Mouse (Mus musculus): Measurements from ENCODE around the gene Rtbdn.

Gene Rtbdn

DNA sequence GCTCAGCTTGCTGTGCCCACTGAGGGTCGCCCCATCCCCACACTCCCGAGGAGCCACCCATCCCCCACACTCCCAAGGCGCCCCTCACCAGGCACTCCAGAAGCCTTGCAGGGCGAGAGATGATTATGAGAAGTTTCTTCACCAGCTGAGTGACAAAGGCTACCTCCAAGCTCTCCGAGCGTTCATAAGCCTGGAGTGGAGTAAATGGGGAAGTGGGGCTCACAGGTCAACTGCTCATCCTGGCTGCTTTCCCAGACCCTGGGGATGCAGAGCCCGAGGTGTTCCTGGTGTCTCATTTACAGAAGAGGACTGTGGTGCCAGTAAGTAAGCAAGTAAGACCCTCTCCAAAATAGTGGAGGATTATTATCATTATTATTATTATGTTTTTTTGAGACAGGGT is 21.2 kb upstream of the Rtbdn start:
- DNase-seq (ENCODE audit: low read depth), result no peak

GRCm38 (mm10) chr8:84927513-84927912 is 19.3 kb upstream of the Rtbdn start:
- DNase-seq (ENCODE audit: low read depth), result no peak

DNA sequence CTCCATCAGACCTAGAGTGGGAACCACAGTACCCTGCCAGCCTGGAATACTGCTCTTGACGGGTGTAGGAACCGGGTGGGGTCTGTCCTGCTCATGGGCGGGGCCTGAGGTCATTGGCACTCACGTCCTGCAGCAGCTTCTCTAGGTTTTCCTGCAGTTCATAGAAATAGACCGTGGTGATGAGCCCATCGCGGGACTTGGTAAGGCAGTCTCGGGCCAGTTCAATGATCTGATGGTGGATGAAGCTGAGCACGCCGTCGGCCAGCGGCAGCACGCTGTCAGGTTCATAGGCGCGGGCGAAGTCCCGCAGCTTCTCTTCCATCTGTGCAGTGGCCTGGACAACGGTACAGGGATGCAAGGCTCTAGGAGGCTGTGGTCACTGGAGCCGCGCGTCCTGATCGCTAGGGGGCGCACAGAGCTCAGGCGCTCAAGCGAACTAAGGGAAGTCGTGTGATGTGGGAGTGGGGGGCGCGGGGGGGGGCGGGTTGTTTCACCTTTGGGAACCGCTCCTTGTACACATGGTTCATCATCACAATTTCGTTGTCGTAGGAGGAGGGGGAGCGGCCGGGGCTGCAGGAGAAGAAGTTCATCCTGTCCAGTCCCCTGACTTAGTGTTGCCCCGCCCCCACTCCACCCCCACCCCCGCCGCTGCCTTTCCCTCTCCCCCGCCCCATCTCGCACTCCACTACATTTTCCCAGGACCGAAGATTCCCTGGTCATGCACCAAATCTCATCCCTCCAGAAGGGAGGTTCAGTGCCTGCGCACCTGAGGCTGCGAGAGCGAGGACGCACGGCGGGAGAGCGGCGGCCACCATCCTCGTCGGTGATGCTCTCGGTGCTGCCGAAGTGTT is 18.1 kb upstream of the Rtbdn start:
- no peak for DNase-seq (ENCODE audit: low read depth)

- DNase-seq (ENCODE audit: low read depth), result no peak
These were observed 16.2 kb upstream of the Rtbdn start for GRCm38 (mm10) chr8:84930582-84930981.

GRCm38 (mm10) chr8:84933767-84934559 is 12.8 kb upstream of the Rtbdn start:
- no peak for DNase-seq (ENCODE audit: low read depth)

- DNase-seq (ENCODE audit: low read depth), result no peak
These were observed 11.9 kb upstream of the Rtbdn start for GRCm38 (mm10) chr8:84934860-84935259.

DNA sequence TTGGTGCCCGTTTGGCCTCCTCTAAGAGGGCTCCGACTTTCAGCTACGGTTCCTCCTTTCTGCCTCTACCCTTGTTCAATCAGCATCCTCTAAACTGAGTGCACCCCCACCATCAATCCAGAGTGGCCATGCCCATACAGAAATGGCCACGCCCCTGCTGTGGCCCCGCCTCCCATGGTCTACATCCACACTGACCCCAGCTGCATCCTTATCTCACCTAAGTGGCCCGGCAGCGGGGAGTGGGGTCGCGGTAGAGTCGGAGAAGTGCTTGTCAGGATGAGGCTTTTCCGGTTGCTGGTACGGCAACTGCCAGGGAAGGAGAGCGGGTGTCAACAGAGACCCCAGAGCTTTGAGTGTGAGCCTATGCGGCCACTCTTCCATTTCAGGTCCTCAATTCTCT is 11.3 kb upstream of the Rtbdn start:
- no peak for DNase-seq (ENCODE audit: low read depth)

- no peak for DNase-seq (ENCODE audit: low read depth)
These were observed 10.5 kb upstream of the Rtbdn start for GRCm38 (mm10) chr8:84936041-84936961.

DNA sequence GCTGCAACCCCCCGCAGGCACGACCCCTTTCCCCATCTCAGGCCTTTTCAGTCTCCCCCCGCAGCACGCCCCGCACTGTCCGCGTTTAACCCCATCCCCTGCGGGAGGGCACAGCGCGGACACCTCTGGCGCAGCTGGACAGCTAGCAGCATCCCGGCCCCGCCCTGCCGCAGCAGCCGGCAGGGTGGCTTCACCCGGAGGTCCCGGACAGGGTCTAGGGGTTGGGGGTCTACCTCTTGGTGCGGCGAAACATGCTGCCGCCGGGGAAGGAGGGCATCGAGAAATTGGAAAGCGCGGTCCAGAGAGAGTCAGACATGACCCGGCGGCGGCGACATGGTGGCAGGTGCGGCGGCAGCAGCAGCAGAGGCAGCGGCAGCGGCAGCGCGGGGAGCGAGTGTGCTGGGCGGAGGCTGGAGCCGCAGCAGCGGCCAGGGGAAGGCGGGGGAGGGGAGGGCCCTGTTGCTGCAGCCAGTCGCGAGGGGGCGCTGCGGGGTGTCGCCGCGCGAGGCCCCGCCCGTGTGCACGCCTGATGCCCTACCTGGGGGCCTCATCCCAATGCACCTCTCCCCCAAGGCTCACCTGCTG is 9.7 kb upstream of the Rtbdn start, which contains the start of gene Mast1:
Gene Mast1 (minus strand): TSS at position 398 of the 585 bp plus-strand sequence.
- DNase-seq (ENCODE audit: low read depth), result no peak

DNA sequence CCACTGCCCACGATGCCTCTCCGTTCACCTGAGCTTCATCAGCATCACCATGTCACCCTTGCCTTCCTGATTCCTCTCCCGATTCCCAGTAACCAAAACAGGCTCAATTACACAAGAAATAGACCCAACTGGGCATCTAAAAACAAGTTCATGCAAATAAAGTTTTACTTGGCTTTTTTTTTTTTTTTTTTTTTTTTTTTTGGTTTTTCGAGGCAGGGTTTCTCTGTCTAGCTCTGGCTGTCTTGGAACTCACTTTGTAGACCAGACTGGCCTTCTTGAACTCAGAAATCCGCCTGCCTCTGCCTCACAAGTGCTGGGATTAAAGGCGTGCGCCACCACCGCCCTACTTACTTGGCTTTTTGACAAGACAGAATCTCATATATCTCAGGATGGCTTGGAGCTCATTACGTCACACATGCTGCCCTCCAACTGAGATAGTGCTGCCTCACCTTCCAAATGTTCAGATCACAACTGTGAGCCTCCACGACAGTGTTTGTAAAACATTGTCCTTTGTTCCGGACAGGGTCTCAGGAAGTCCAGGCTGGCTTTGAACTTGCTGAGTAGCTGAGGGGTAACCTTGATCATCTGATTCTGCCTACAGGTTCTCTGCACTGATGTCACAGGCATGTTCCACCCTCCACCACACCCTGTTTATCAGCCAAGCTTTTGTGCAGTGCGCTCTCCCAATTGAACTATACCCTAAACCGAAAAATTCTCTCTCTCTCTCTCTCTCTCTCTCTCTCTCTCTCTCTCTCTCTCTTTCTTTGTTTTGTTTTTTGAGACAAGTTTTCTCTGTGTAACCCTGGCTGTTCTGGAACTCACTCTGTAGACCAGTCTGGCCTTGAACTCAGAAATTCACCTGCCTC is 8.9 kb upstream of the Rtbdn start:
- DNase-seq (ENCODE audit: low read depth), result no peak

- no peak for DNase-seq (ENCODE audit: low read depth)
These were observed 3.1 kb upstream of the Rtbdn start for GRCm38 (mm10) chr8:84943699-84944098.

DNA sequence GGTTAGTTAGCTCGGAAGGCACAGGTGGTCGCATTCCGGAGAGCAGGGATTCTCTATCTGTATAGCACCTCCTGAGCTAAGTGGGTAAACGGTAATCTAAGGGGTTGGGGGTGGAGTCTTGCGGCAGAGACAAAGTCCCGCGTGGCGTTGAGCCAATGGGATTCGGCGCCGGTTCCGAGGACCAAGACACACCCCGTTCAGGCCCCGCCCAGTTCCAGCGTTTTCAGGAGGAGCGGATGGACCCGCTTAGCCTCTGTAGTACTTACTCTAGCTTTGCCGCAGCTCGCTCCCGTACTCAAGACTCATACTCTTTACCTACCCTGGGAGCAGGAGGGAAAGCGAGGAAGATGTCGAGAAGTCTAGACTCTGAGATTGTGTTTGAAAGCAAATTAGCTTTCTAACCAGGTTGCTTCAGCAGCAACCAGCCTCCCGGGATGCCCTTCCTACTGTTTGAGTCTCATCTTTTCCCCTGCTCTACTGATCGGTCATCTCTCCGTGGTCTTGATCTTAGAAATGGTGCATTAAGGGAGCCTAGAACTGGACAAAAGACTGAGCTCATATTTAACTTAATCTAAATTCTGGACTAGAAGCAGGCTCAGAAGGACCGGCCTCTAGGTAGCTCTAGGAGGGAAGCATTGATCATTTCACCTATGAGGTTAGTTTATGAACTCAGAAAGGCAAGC is 2.2 kb upstream of the Rtbdn start:
- DNase-seq (ENCODE audit: low read depth), result peak; percentile 81

DNA sequence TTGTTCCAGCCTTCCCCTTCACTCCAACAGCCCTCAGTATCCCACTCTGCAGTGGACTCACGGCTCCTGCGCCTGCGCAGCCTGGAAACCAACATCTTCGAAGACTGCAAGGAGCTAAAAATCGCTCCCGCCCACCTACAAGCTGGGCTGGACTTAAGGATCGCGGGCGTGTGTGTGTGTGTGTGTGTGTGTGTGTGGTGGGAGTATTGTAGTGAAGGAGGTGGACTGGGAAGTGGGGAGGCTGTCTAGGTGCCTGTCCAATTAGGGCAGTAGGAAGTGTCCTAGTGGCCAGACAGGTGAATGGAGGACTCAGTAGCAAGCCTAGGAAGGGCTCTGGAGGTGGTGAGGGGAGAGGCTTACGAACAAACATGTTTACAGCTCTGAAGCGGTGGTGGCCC is 1.6 kb upstream of the Rtbdn start:
- DNase-seq (ENCODE audit: low read depth), result no peak

DNA sequence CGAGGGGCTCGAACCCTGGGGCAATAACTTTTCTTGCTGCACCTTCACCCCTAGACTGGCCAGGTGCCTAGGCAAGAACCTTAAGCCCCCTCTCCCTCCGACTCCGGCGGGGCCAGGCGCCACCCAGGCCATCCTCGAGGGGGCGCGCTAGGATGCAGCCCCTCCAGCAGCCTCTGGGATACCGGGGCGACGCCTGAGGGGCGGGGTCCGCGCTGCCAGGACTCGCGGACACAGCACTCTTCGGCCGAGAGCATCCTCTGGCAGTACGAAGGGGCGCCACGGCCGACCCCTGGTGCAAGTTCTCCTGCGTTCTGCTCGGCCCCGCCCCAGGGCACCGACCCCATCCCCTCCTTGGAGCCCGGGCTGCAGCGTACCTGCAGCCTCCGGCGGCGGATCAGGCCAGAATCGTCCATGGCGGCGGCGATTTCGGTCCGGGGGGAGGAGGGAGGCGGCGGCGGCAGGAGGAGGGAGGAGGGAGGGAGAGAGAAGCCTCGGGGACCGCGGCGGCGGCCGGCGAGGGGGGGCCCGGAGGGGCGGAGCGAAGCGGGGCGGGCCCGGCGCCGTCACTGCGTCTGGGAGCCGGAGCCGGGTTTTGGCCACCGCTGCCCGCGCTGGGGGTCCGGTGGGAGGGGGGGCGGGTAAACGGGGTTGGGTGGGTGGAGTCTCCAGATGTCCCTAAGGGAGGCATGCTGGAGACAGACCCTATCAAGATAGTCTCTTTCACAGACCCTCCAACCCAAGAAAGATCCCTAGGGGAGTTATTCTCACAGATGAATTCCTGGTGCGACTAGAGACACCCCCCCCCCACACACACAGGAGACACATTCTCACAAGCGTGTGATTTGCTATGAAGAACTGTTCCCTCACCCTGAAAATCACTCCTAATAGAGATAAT is 911 bp upstream of the Rtbdn start:
- no peak for DNase-seq (ENCODE audit: low read depth)

- peak; percentile 70 for DNase-seq (ENCODE audit: low read depth)
These were observed 402 bp downstream of the Rtbdn start for GRCm38 (mm10) chr8:84947241-84947545.

DNA sequence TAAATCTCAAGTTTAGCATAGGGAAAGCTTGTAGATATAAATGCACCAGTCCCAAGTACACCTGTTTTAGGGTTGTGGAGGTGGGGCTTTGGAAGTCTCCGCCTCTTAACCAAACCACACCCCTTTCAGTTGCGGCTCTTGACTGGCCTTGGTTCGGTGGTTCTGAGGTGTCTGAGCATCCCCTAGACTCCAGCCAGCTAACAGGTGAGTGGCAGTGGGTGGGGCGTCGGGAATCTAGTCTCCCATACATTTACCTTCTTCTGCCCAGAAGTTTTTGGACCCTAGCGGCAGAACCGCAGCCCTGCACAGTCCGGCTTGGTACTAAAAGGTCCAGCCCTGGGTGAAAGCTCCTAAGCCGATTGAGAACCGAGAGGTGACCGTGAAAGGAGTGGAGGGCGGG is 3.0 kb downstream of the Rtbdn start:
- DNase-seq (ENCODE audit: low read depth), result no peak

GRCm38 (mm10) chr8:84952612-84953255 is 5.9 kb downstream of the Rtbdn start:
- no peak for DNase-seq (ENCODE audit: low read depth)

DNA sequence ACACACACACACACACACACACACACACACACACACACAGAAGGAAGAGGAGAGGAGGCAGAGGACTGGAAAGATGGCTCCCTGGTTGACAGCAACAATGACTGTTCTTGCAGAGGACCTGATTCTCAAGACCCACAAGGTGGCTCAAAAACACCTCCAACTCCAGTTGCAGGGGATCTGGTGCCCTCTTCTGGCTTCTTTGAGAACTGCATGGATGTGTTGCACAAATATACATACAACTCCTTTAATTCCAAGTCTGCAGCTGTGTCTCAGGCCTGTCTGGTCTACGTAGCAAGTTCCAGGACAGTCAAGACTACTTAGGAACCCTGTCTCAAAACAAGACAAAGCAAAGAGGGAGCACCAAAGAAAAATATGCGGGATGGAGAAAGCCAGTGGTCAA is 10.0 kb downstream of the Rtbdn start:
- DNase-seq (ENCODE audit: low read depth), result peak; percentile 81

- no peak for DNase-seq (ENCODE audit: low read depth)
These were observed 13.0 kb downstream of the Rtbdn start for GRCm38 (mm10) chr8:84959811-84960210.
